Mouse (Mus musculus): ENCODE data around the gene Sh3bp4.

DNA sequence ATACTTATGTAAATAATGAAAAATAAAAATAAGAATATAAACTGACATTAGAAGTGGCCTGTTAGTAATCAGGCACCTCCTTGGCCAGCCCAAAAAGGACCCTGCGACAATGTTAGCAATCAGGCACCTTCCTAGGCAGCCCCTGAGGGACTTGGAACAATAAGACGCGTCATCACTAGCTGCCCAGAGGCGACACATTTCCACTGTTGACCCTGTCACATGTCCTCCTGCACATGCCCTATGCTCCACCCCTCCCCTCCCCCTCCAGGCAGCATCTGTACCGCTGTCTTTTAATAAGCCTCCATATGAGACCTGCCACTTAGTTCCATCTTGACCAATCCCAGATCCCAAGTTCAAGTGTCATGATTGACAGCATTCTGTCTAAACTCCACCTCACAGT, 119.0 kb downstream of the Sh3bp4 start:
- TF ChIP-seq CTCF (IDR thresholded peaks at IDR 0.05; ENCODE audit: control insufficient read depth, insufficient read depth, low read length): no peak
- no peak for TF ChIP-seq POLR2A (IDR thresholded peaks at IDR 0.05; ENCODE audit: borderline replicate concordance, control insufficient read depth, low read depth, low read length)

Data from bone marrow, adult 2 months (tissue).